Mouse (Mus musculus) yolk sac, embryonic 10.5 days (tissue): ENCODE measurements around the gene Trmo.

Experiments used
- DNase-seq: peaks from one replicate; pipeline ENCODE4 v3.0.0-alpha.2; 2017; ENCODE audit warnings: low spot score

The Trmo gene

DNA sequence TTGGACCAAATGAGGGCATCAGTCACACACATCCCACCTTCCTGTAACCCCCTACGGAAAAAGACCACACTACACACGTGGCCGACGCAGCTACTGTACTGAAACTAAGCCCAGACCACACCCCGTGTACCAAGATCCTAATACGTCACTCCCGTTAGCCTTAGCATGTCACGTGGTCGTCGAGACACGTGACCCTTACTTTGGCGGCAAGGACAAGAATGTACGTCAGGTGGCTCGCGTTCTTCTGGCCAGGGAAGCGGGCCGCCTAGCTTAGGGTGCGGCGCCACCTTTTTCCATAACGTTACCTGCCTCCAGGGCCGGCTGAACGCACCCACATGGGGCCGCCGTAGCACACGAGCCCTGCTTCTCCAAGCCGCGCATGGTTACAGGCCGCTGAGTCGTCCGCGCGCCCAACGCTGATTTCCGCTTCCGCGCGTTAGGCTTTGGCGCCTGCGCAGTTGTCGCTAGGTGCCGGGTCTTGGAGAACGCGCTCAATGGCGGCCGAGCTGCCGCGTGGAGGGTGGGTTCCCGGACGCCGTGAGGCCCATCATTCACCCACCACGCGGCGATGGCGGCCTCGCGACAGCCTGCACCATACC, at the start of gene Trmo:
Trmo (minus strand) TSS at position 425 of the 599 bp plus-strand sequence.
- peak; percentile 97 for DNase-seq

DNA sequence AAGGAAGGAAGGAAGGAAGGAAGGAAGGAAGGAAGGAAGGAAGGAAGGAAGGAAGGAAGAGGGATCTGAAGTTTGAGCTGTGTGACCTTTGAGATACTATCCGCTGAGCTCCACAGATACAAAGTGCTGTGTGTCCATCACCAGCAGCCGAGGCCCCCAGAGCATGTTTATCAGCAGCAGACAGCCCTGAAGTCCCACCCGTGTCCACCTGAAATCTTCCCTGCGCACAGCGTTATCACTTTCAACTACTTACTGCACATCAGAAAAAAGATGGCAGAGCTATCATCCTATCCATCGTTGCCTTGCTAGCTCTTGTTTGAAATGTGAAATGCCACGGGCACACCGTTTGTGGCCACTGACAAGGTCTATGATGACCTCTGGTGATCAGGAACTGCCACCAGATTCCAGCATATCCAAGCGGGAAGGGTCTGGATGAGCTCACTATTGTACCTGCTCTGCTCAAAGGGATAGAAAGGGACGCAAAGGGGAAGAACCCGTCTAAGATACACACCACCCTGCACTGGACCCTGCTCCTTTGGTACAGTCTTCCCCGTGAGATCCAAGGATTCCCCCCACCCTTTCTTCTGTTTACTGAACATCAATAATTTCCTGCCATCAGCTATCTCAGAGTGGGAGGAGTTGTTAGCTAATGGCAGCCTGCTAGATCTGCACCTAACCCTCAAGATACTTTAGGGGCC, 43.3 kb upstream of the Trmo start:
- DNase-seq: no peak

GRCm38 (mm10) chr4:46428903-46429499, 39.8 kb upstream of the Trmo start:
- no peak for DNase-seq

GRCm38 (mm10) chr4:46422625-46423024, 33.4 kb upstream of the Trmo start:
- no peak for DNase-seq

GRCm38 (mm10) chr4:46418851-46419250, 29.6 kb upstream of the Trmo start:
- no peak for DNase-seq

DNA sequence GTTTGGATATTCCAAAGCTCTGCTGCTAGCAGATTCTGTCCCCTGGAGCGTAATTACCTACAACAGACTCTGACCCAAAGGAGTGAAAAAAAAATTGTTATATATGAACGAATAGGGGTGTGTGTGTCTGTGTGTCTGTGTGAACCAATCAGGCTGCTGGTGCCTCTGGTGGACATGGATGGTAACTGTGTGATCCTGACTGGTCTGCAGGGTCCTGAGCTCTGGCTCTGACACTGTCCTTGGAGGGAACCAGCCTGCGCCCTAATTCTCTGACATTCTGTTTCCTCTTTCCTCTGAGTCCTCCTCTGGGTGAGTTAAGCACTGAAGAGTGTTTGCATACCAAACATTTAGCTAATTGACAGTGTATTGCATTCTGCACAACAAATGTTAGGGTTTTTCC, 28.3 kb upstream of the Trmo start:
- DNase-seq: no peak

DNA sequence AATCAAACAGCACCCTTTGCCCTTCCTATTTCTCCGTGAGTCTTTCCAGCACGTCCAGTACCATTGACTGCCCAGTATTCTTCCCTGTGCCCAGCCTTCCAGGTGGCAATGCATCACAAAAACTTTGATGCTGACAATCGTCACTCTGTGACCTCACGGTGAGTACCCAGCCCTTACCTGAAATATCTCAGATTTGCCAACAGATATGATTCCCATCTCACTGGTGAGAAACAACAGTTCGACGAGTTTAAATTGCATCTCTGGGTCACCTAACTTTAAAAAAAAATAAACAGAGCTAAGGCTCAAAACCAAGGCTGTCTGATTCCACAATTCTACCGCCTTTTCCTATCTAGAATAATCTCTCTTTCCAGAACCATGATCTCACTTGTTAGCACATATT, 24.2 kb upstream of the Trmo start, which contains the start of gene Hemgn:
Hemgn (minus strand) TSS at position 101 of the 400 bp plus-strand sequence.
- no peak for DNase-seq

- no peak for DNase-seq
Observed at GRCm38 (mm10) chr4:46412113-46412512, 22.9 kb upstream of the Trmo start.

- DNase-seq: no peak
Observed at GRCm38 (mm10) chr4:46411489-46411888, 22.3 kb upstream of the Trmo start.

DNA sequence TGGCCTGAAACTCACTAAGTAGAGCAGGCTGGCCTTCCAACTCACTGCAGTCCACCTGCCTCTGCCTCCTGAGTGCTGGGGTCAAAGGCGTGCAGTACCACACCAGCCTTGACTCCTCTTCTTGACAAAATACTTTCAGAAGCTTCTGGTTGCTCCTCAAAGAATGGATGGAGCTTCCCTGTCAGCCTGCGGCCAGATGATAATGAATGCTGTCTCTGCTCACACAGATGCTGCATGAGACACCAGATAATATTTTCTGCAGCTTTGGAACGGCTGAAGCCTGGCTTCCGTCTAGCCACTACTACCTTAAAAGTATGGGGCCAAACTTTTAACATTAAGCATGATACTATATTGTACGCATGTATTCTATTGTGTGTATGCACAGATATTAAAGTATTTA, 21.4 kb upstream of the Trmo start:
- DNase-seq: peak; percentile 11

- DNase-seq: peak; percentile 20
Observed at GRCm38 (mm10) chr4:46406966-46407703, 17.9 kb upstream of the Trmo start.

DNA sequence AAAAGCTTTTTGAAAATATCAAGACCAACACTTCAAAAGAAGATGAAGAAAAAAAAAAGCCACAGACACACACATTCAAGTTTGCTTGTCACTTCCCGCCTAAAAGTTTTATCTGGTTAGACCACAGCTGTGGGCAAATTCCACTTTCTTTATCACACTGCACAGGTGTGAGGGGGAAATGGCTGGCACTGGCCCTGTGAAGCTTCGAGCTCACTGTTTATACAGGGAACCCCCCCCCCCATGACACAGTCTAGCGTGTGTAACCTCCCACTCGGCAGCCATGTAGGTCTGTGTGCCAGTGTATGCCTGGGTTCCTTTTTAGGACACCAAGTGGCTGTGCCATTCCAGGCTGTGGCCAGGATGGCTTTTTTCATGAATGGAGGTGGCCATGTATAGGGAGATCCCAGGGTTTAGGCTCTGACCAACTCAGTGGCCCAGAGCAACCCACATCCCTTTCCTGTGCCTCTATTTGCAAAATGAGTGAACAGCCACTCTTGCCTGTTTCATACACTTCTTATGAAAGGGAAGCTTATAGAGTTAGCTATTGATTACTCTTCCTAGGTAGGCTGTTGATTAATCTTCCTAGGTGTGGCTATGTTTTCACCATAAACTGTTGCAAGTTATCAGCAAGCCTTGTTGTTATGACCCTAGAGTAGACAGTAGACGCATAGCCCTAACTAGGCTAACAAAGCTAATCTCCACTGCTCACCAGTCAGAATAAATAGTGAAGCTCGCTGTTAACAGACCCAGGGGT, 15.0 kb upstream of the Trmo start:
- peak; percentile 31 for DNase-seq

GRCm38 (mm10) chr4:46398839-46399238, 9.6 kb upstream of the Trmo start:
- no peak for DNase-seq

DNA sequence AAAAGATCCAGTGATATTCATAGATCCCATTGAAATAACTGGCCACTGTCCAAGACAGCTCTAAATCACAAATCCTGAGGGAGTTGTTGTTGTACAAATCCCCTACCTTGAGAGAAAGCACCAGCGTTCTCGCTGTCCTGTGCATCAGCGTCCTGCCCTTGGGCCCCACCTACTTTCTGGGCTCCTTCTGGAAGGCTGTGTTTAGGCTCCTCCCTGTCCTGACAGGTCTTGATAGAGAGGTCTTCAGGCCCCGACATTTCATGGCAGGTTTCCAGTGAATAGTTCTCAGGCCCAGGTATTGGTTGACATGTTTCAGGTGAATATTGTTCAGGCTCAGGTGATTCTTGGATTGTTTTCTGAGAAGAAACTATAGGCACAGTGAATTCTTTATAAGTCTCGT, 6.5 kb upstream of the Trmo start:
- DNase-seq: no peak

GRCm38 (mm10) chr4:46394388-46394787, 5.2 kb upstream of the Trmo start:
- DNase-seq: no peak

DNA sequence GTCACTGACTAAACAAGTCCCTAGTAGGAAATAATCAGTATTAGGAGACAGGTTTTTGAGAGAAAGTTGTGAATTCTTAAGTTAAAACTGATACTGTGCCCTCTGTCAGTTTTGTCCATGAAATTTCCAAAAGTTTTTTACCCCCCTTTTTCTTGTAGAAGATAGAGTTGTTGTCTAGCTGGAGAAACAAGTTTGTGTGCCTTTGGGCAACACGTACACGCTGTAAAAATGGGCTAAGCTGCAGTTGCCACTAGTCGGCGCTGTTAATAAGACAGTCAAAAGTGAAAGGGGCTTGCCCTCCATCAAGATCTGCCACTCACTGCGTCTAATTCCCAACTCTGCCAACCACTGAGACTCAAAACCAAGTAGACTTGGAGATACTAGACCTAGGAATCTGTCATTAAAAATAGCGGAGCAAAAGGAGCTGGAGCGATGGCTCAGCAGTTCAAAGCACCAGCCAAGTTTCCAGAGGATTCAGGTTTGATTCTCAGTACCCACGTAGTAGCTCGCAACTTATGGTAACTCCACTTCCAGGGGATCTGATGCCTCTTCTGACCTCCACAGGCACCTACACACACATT, 1.2 kb upstream of the Trmo start:
- peak; percentile 82 for DNase-seq

DNA sequence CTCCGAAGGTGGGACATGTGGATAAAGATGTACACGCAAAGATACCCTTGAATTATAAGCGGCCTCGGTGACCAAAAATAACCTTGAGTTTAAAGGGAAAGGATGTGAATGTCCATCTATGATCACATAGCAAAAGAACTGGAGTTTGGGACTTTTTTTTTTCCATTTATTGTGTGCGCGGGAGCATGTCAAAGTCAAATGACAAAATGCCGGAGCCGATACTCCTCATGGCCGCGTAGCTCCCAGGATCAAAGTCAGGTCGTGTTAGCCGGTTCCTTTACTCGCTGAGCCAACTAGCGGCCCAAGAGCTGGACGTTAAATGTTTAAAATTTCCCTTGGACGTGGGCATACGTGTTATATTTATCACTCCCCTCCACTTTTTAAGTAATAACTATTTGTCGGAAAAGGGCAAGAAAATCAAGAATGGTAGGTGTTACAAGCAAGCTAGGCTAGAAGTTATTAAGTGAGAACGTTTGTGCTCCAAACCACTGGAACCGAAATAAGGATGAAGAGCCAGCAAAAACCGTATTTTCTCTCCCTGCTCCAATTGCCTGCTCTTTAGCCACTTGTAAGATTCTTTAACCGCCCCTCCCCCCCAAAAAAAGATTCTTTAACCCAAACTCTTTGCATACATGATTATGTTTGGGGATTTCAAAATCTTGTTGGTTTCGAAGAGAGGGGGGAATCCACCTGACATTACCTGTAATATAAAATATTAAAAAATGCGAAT, 540 bp upstream of the Trmo start:
- peak; percentile 66 for DNase-seq

GRCm38 (mm10) chr4:46388556-46388955, 681 bp downstream of the Trmo start:
- DNase-seq: no peak

- DNase-seq: peak; percentile 74
Observed at GRCm38 (mm10) chr4:46374869-46375368, 14.3 kb downstream of the Trmo start.

DNA sequence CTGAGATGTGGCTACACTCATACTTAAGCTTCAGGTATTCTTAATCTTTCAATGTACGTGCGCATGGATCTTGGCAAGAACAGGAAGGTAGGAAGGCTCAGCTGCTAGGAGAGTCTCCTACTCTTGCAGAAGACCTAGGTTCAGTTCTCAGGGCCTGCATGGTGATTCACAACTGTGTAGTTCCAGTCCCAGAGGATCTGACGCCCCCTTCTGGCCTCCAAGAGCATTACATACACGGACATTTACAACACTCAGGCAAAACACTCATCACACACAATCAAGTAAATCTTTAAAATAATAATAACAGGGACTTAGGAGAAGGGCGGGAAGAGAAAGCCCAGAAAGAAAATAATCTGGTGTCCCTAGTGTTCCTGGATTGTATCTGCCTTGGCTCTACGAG, 14.8 kb downstream of the Trmo start:
- DNase-seq: no peak

GRCm38 (mm10) chr4:46371030-46371429, 18.2 kb downstream of the Trmo start:
- peak; percentile 70 for DNase-seq
